Mouse (Mus musculus) hindbrain, embryonic 13.5 days (tissue): ENCODE measurements around the gene Cwc22. TPM values are rescaled to one million over a fixed set of nuclear protein-coding genes. Genes with fewer than 3 reads are reported as not detected.

Experiments
- ATAC-seq: fragments of 200-750 bp; cut with Nextera tagmentation; 2 replicates; pipeline ENCODE4 v1.8.0; 2017; ENCODE audit warnings: moderate TSS enrichment; ENCODE audit not compliant: low FRiP score
- H3K27ac ChIP-seq: fragments of 300-500 bp; sonication (generic); 2 replicates; pipeline ENCODE4 v1.5.1; 2015; ENCODE audit warnings: inconsistent platforms, mild to moderate bottlenecking, moderate library complexity
- H3K27me3 ChIP-seq: fragments of 300-500 bp; sonication (generic); 2 replicates; pipeline ENCODE4 v1.6.1; 2015; ENCODE audit warnings: mild to moderate bottlenecking, inconsistent platforms
- H3K36me3 ChIP-seq: fragments of 300-500 bp; sonication (generic); 2 replicates; pipeline ENCODE4 v1.6.1; 2015; ENCODE audit warnings: mild to moderate bottlenecking, inconsistent platforms
- H3K4me1 ChIP-seq: fragments of 300-500 bp; sonication (generic); replicated peaks from 2 replicates; pipeline ENCODE4 v1.6.1; 2015; ENCODE audit warnings: inconsistent platforms
- H3K4me2 ChIP-seq: fragments of 300-500 bp; sonication (generic); 2 replicates; pipeline ENCODE4 v1.6.1; 2015; ENCODE audit warnings: inconsistent platforms, mild to moderate bottlenecking, moderate library complexity
- H3K4me3 ChIP-seq: fragments of 300-500 bp; sonication (generic); 2 replicates; pipeline ENCODE4 v1.5.1; 2015; ENCODE audit warnings: mild to moderate bottlenecking, inconsistent platforms
- H3K9ac ChIP-seq: fragments of 300-500 bp; sonication (generic); 2 replicates; pipeline ENCODE4 v1.6.1; 2015; ENCODE audit warnings: mild to moderate bottlenecking, inconsistent platforms
- H3K9me3 ChIP-seq: fragments of 300-500 bp; sonication (generic); 2 replicates; pipeline ENCODE4 v1.6.1; 2016; ENCODE audit warnings: inconsistent platforms
- WGBS: fragments of 180-500 bp; shearing (Covaris S2); methylation state at CpG from one replicate; pipeline ENCODE4 v1.1.7; 2015; 5-methylcytosine and 5-hydroxymethylcytosine counted together
- polyA plus RNA-seq: library from polyadenylated mRNA; unstranded; fragments of >200 nt; fragmentation: Nextera tagmentation; extraction: Ambion mirVana; gene quantifications from 2 replicates; pipeline ENCODE4 v1.2.1, GENCODE M21; 2015

Gene Cwc22
- polyA plus RNA-seq, 1 experiment from 2014 or later, result 23.5 TPM

DNA sequence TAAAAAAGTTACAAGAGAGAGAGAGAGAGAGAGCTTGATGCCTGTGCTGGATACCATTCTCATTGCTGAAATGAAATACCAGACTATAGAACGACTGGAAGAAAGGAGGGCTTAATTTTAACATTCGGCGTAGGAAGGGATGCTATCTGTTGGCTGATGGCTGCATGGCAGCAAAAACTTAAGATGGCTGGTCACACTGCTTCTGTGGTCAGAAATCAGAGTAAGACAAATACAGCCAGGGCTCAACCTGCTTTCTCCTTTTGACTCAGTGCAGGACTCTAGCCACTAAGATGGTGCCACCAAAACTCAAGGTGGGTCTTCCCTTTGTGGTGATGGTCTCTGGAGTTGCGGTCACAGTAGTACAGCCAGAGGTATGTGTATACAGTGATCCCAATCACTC is 70.7 kb downstream of the Cwc22 start:
- no peaks in the 10 kb centered on the region for H3K36me3 ChIP-seq
- no peak overlapping the region for H3K9ac ChIP-seq
- no peak overlapping the region for H3K27ac ChIP-seq
- no peaks in the 10 kb centered on the region for H3K9me3 ChIP-seq
- H3K27me3 ChIP-seq, result no peaks in the 10 kb centered on the region
- H3K4me1 ChIP-seq, result no peaks in the 10 kb centered on the region
- ATAC-seq, result no peak
- 94% methylated on average over 4 of the region's 4 CpGs for WGBS
- no peak overlapping the region for H3K4me2 ChIP-seq
- no peak overlapping the region for H3K4me3 ChIP-seq

DNA sequence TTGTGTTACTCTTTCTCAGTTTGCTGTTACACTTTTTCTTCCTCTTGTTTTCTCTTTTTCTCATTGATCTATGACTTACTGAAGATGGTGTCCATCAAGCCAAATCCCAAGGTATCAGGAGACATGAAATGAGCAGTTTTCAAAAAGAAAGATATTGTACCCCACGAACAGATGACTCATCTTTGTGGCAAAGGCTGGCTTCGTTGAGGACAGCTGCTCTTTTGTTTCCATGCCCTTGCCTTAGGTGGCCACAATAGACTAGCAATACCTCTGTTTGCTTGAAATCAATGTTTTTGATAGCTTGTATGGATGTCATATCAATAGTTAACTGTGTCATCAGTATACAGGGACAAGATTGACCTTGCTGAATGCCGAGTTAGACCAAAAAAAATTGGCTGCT is 71.5 kb downstream of the Cwc22 start:
- no peak overlapping the region for H3K27ac ChIP-seq
- H3K36me3 ChIP-seq, result no peaks in the 10 kb centered on the region
- no peaks in the 10 kb centered on the region for H3K9me3 ChIP-seq
- no peak for ATAC-seq
- 84% methylated on average over 3 of the region's 3 CpGs for WGBS
- no peak overlapping the region for H3K4me2 ChIP-seq
- H3K27me3 ChIP-seq, result no peaks in the 10 kb centered on the region
- no peak overlapping the region for H3K4me3 ChIP-seq
- H3K9ac ChIP-seq, result no peak overlapping the region
- H3K4me1 ChIP-seq, result no peaks in the 10 kb centered on the region

DNA sequence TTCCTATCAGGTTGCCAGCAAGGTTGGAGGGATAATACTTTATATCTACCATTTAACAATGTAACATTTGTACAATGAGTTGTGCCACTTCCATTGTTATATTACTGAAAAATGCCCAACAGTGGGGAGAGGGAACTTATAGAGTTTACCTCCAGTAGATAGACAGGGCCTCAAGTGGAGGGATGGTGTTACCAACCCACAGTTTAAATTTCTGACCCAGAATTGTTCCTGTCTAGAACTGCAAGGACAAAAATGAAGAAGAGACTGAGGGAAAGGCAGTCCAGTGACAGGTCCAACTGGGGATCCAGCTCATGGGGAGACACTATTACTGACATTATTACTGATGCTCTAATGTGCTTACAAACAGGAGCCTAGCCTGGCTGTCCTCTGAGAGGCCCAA is 72.4 kb downstream of the Cwc22 start:
- Histone ChIP-seq H3K4me1 (no peaks in the 10 kb centered on the region), H3K4me3 (no peak overlapping the region), H3K27ac (no peak overlapping the region), H3K9me3 (no peaks in the 10 kb centered on the region), H3K4me2 (no peak overlapping the region), H3K9ac (no peak overlapping the region), H3K27me3 (no peaks in the 10 kb centered on the region), H3K36me3 (no peaks in the 10 kb centered on the region)
- no peak for ATAC-seq

DNA sequence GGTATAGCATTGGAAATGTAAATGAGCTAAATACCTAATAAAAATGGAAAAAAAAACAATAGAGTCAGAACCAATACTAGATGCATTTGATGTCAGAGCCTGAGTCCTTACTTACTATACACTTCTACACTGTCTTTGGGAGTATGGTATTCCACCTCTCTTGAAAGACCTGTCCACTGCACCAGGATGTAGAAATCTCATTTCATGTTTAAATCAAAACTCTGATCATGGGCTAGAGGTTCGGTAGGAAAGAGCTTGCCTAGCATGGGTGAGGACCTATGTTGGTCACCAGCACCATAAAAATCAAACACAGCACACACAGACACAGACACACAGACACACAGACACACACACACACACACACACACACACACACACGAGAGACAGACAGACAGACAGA is 73.5 kb downstream of the Cwc22 start:
- Histone ChIP-seq H3K27ac (no peak overlapping the region), H3K9me3 (no peaks in the 10 kb centered on the region), H3K4me2 (no peak overlapping the region), H3K4me3 (no peak overlapping the region), H3K4me1 (no peaks in the 10 kb centered on the region), H3K36me3 (no peaks in the 10 kb centered on the region), H3K9ac (no peak overlapping the region), H3K27me3 (no peaks in the 10 kb centered on the region)
- 74% methylated on average over 2 of the region's 2 CpGs for WGBS
- ATAC-seq, result no peak

DNA sequence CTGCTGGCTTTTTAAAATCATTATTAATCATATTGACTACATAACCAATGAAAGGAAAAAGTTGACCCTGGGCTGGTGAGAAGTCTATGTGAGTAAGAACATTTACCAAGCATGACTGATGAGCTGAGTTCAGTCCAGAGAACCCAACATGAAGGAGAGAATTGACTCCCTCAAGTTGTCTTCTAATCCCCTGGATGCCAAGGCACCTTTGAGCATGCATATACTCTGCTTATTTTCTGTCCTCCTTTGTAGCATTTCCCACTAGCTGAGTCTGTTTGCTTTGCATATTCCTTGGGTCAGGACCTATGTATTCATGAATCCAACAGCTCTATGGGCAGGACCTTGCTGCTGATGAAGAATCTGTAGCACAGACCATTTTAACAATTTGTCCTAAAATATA is 75.0 kb downstream of the Cwc22 start:
- no peaks in the 10 kb centered on the region for H3K36me3 ChIP-seq
- no peak overlapping the region for H3K9ac ChIP-seq
- no peak overlapping the region for H3K27ac ChIP-seq
- H3K4me3 ChIP-seq, result no peak overlapping the region
- H3K4me1 ChIP-seq, result no peaks in the 10 kb centered on the region
- H3K27me3 ChIP-seq, result no peaks in the 10 kb centered on the region
- ATAC-seq, result no peak
- no peaks in the 10 kb centered on the region for H3K9me3 ChIP-seq
- no peak overlapping the region for H3K4me2 ChIP-seq

DNA sequence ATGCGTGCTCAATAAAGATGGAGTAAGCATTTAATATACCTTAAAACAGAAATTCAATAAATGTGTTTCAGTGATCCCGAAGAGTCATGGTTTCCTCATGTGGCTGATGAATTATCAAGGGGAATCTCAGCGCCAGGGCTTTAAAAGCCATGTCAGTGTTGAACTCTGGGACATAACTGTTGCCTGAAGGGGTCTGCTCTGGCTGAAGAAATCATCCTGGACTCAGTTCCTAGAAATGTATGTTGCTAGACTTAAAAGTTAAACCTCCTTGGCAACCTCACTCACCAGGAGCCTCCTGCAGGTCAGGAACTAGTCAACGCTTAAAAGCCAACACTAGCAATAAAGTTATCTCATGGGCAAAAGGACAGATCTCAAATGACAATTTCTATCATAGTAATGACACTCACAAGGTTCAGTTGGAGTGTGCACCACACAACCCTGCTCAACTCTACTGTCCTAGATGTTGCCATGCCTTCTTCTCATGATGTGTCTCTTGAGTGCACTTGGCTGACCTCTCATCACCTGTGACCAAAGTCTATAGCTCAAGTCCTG is 76.4 kb downstream of the Cwc22 start:
- WGBS, result 93% methylated on average over 4 of the region's 4 CpGs
- Histone ChIP-seq H3K9ac (no peak overlapping the region), H3K4me1 (no peaks in the 10 kb centered on the region), H3K36me3 (no peaks in the 10 kb centered on the region), H3K27ac (no peak overlapping the region), H3K4me2 (no peak overlapping the region), H3K9me3 (no peaks in the 10 kb centered on the region), H3K4me3 (no peak overlapping the region), H3K27me3 (no peaks in the 10 kb centered on the region)
- no peak for ATAC-seq

DNA sequence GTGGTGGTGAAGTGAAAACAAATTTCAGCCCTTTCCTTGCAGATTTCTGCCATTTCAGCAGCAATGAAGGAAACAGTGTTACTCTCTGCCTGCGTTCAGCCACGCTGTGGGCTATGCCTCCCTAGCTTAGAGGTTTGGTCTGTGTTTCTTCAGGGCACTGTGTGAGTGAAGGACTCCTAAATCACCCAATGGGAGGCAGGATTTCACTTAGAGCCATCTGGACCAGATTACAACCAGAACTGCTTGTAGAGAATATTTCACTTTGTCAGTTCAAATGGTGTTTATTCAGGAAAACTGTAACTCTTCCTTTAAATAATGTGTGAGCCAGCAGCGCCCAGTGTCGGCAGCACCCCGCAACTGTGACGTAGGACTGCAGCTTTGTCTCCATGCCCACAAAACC is 82.2 kb downstream of the Cwc22 start:
- no peaks in the 10 kb centered on the region for H3K27me3 ChIP-seq
- no peak overlapping the region for H3K27ac ChIP-seq
- no peaks in the 10 kb centered on the region for H3K36me3 ChIP-seq
- no peaks in the 10 kb centered on the region for H3K9me3 ChIP-seq
- no peaks in the 10 kb centered on the region for H3K4me1 ChIP-seq
- 78% methylated on average over 6 of the region's 6 CpGs for WGBS
- ATAC-seq, result no peak
- no peak overlapping the region for H3K9ac ChIP-seq
- H3K4me2 ChIP-seq, result no peak overlapping the region
- no peak overlapping the region for H3K4me3 ChIP-seq

DNA sequence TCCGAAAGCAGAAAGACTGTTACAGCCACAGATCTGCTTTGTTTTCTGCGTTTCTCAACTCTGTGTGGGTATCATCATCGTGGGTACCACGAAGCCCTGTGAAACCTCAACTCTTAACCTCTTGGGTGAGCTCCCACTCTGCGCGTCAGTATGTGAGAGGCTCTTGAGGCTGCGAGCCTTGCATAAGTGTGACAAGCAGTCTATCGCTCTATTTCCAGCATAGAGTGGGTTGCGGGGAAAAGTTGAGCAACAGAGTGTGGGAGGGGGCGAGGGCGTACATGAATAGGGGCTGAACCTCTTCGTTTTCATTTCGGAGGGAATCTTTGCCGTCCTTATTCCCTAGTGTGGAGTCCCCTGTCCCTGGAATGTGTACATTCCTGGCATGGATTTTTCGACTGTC is 82.7 kb downstream of the Cwc22 start:
- Histone ChIP-seq H3K27ac (no peak overlapping the region), H3K36me3 (no peaks in the 10 kb centered on the region), H3K9ac (no peak overlapping the region), H3K4me3 (no peak overlapping the region), H3K4me2 (no peak overlapping the region), H3K27me3 (no peaks in the 10 kb centered on the region), H3K9me3 (no peaks in the 10 kb centered on the region), H3K4me1 (no peaks in the 10 kb centered on the region)
- ATAC-seq, result no peak
- 86% methylated on average over 15 of the region's 15 CpGs for WGBS

DNA sequence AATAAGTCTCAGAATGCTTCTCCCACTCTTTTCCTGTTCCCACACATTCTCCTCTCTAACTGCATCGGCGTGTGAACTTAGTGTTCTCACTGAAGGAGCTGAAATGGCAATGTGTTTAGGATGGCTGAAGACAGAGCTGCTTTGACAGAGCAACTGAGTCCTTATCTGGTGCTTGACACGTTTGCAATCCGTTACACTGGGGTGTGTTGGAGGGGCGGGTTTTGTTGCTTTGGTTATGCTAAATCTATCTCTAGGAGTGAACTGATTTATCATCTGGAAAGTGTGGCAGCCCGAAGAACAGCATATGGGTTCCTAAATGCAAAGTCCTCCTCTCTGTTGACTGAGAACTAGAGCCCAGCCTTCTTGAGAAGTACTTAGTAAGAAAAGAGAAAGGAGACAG is 104.7 kb downstream of the Cwc22 start:
- Histone ChIP-seq H3K9ac (no peak overlapping the region), H3K4me3 (no peak overlapping the region), H3K4me1 (no peaks in the 10 kb centered on the region), H3K27me3 (no peaks in the 10 kb centered on the region), H3K4me2 (no peak overlapping the region), H3K27ac (no peak overlapping the region), H3K9me3 (no peaks in the 10 kb centered on the region), H3K36me3 (no peaks in the 10 kb centered on the region)
- ATAC-seq, result no peak
- 65% methylated on average over 6 of the region's 6 CpGs for WGBS

DNA sequence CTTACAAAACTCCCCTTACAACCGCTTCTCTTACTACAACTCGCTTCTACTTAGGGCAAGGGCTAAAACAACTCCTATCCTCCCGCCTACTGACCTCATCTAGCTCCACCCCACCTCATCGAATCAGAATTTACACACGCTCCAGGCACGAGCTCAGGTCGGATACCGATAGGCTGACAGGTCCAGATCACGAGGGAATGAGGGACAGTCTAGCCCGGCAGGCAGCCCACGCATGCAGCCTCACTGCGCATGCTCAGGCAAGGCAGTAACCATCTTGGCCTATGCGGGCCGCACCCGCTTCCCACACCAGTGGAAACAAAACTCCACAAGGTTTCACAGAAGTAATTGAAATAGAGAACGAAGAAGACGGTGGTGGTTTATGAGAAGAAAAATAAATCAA is 106.6 kb downstream of the Cwc22 start:
- ATAC-seq, result no peak

DNA sequence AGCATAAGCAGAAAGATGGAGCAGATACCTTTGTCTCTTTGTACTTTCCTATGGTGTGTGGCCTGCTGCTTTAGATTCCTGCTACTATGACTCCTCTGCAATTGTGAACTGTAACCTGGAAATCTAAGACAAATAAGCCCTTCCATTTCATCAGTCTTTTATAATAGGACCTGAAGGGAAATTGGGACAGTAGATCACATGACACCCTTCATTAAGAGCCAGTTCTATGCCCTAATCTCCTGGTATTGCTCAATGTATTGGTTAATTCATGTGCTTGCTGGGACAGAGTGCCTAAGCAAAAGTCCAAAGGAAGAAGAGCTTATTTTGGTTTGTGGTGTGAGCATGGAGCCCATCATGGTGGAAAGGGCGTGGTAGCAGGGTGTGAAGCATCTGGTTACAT is 107.5 kb downstream of the Cwc22 start:
- no peaks in the 10 kb centered on the region for H3K36me3 ChIP-seq
- ATAC-seq, result no peak
- no peaks in the 10 kb centered on the region for H3K27me3 ChIP-seq
- no peak overlapping the region for H3K9ac ChIP-seq
- H3K4me1 ChIP-seq, result no peaks in the 10 kb centered on the region
- H3K4me2 ChIP-seq, result no peak overlapping the region
- H3K4me3 ChIP-seq, result no peak overlapping the region
- no peak overlapping the region for H3K27ac ChIP-seq
- 93% methylated on average over 1 of the region's 1 CpGs for WGBS
- no peaks in the 10 kb centered on the region for H3K9me3 ChIP-seq

More for the DNA sequence above, 106.6 kb downstream of the Cwc22 start:
- Histone ChIP-seq H3K4me2 (no peak overlapping the region), H3K27ac (no peak overlapping the region), H3K4me1 (no peaks in the 10 kb centered on the region), H3K9me3 (no peaks in the 10 kb centered on the region), H3K4me3 (no peak overlapping the region), H3K9ac (no peak overlapping the region), H3K36me3 (no peaks in the 10 kb centered on the region), H3K27me3 (no peaks in the 10 kb centered on the region)
- WGBS, result 89% methylated on average over 17 of the region's 17 CpGs

DNA sequence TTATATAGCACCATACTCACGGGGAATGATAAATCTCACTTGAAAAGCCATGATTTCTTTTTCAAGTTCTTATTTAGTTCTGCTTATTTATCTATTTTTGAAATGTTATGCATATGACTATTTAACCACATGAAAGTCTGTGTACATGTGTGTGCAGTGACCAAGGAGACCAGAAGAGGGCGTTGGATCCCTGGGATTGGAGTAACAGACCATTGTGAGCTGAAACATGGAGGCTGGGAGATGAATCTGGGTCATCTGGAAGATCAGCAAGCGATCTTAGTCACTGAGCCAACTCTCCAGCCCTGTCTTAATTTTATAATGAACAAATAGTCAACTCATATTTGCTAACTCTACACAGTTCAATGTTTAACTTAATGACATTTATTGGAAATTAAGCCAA is 110.4 kb downstream of the Cwc22 start:
- H3K27me3 ChIP-seq, result no peaks in the 10 kb centered on the region
- WGBS, result 59% methylated on average over 3 of the region's 3 CpGs

More for the DNA sequence above, 110.4 kb downstream of the Cwc22 start:
- Histone ChIP-seq H3K9ac (no peak overlapping the region), H3K9me3 (no peaks in the 10 kb centered on the region), H3K4me1 (no peaks in the 10 kb centered on the region), H3K36me3 (no peaks in the 10 kb centered on the region), H3K27ac (no peak overlapping the region), H3K4me3 (no peak overlapping the region), H3K4me2 (no peak overlapping the region)
- no peak for ATAC-seq
